Mouse (Mus musculus): ENCODE measurements around the gene Cbr3. TPM values are rescaled to one million over a fixed set of nuclear protein-coding genes. Genes with fewer than 3 reads are reported as not detected.
A peak's percentile ranks its signal among the peaks of the same experiment; 100 is the strongest.
"Not testable (repeated sequence)": the region's sequence is repeated elsewhere in the genome, so short reads cannot be mapped to it uniquely, and the experiment has no call there.

Cbr3 gene
- polyA plus RNA-seq (2012; fragmentation: generic; extraction: Trizol) = 30.6 TPM
- long read RNA-seq, experiment 1, transcript Cbr3-201 (3 exons, 1,170 nt) = major isoform, 35 of 37 reads
- long read RNA-seq, experiment 1, partial matches to known transcripts = 0 of 37 reads
- long read RNA-seq, experiment 1, other reads (novel, unspliced or antisense) = 2 of 37 reads
- long read RNA-seq, experiment 2, transcript Cbr3-201 (3 exons, 1,170 nt) = major isoform, 37 of 37 reads
- long read RNA-seq, experiment 2, partial matches to known transcripts = 0 of 37 reads
- long read RNA-seq, experiment 2, other reads (novel, unspliced or antisense) = 0 of 37 reads

- H3K27me3 ChIP-seq (ENCODE audit: control insufficient read depth, insufficient read depth, insufficient read length) = no peaks in the 10 kb centered on the region
- H3ac ChIP-seq (ENCODE audit: control insufficient read depth, insufficient read length, low read depth) = peak within 1 kb of the TSS; percentile 59
- H3K79me2 ChIP-seq (ENCODE audit: control insufficient read depth, insufficient read depth) = no peaks in the 10 kb centered on the region
- H3K79me3 ChIP-seq (ENCODE audit: low read depth) = no peaks in the 10 kb centered on the region
- H3K36me3 ChIP-seq (ENCODE audit: control insufficient read depth, insufficient read depth) = no peaks in the 10 kb centered on the region
- H3K4me3 ChIP-seq (ENCODE audit: insufficient read depth, poor library complexity, severe bottlenecking) = peak within 1 kb of the TSS; percentile 45
- TF ChIP-seq CTCF (IDR thresholded peaks at IDR 0.05; ENCODE audit: control insufficient read depth, insufficient read depth, insufficient read length) (peak; percentile 12), MYOG (IDR thresholded peaks at IDR 0.05; ENCODE audit: control insufficient read depth, extremely low read depth, insufficient read length) (no peak), MYOD1 (IDR thresholded peaks at IDR 0.05; ENCODE audit: control insufficient read depth, insufficient read length, low read depth) (peak; percentile 77)
Observed at GRCm38 (mm10) chr16:93682689-93683507, at the start of gene Cbr3. Gene Cbr3, plus strand, starts transcription at chr16:93683215.

DNA sequence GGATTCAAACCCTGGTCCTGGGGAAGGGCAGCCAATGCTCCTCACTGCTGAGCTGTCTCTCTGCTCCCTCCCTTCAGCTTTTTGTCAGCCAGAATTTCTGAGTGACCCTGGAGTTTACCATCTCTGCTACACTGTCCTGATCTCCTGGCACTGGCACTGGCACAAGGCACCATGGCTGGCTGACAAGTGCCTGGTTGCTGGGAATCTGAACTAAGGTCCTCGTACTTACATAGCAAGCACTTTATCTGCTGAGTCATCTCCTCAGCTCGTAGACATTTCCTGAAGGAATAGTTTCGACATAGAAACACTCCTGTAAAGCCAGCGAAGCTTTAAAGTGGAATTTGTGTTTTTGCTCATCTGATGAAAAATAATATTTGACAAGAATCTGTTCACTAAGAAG is 39.0 kb upstream of the Cbr3 start:
- no peak for TF ChIP-seq MYOG (IDR thresholded peaks at IDR 0.05; ENCODE audit: control insufficient read depth, extremely low read depth, insufficient read length)
- TF ChIP-seq CEBPB (IDR thresholded peaks at IDR 0.05; ENCODE audit: low read depth) = no peak
- no peak for TF ChIP-seq CTCF (IDR thresholded peaks at IDR 0.05; ENCODE audit: control insufficient read depth, insufficient read depth, insufficient read length)
- TF ChIP-seq MAX (IDR thresholded peaks at IDR 0.05) = no peak
- no peak for TF ChIP-seq USF1 (IDR thresholded peaks at IDR 0.05; ENCODE audit: low read depth)
- no peak for TF ChIP-seq MYOD1 (IDR thresholded peaks at IDR 0.05; ENCODE audit: control insufficient read depth, insufficient read length, low read depth)
- TF ChIP-seq FOSL1 (IDR thresholded peaks at IDR 0.05; ENCODE audit: insufficient read depth, low read length, poor library complexity, severe bottlenecking) = no peak
- H3K4me3 ChIP-seq (ENCODE audit: insufficient read depth, poor library complexity, severe bottlenecking) = no peak overlapping the region
- no peaks in the 10 kb centered on the region for H3K79me3 ChIP-seq (ENCODE audit: low read depth)
- no peaks in the 10 kb centered on the region for H3K36me3 ChIP-seq (ENCODE audit: control insufficient read depth, insufficient read depth)
- no peaks in the 10 kb centered on the region for H3K79me2 ChIP-seq (ENCODE audit: control insufficient read depth, insufficient read depth)
- H3ac ChIP-seq (ENCODE audit: control insufficient read depth, insufficient read length, low read depth) = no peak overlapping the region
- H3K27me3 ChIP-seq (ENCODE audit: control insufficient read depth, insufficient read depth, insufficient read length) = peaks cover 4% of the 10 kb centered on the region

DNA sequence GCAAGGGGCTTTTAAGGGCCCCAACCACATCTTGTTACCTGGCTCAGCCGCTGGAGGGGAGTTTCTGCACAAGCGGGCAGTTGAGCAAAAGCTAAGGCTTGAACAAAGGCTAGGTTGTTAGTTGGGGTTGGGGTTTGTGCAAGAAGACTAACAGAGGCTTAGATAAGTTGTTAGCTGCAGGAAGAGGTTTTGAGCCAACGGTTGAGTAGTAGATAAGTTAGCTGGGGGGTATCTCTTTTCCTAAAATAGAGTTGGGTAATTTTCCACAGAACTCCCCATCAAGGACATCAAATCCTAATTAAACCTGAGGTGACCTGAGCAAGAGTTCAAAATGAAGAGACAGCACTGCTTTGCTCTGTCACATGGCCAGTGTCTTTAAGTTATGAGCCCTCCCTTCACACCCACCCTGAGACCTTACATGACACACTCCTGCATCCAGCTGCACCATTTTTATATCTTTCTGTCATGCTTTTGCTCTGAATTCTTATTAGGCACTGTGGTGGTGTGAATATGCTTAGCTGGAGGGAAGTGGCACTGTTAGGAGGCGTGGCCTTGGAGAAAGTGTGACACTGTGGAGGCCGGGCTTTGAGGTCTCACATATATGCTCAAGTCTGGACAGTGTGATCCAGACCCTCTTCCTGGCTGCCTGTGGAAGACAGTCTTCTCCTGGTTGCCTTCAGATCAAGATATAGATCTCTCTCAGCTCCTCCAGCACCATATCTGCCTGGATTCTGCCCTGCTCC is 34.4 kb upstream of the Cbr3 start:
- Histone ChIP-seq H3K36me3 (ENCODE audit: control insufficient read depth, insufficient read depth) (no peaks in the 10 kb centered on the region), H3K27me3 (ENCODE audit: control insufficient read depth, insufficient read depth, insufficient read length) (peaks cover 4% of the 10 kb centered on the region), H3K79me2 (ENCODE audit: control insufficient read depth, insufficient read depth) (no peaks in the 10 kb centered on the region), H3K79me3 (ENCODE audit: low read depth) (no peaks in the 10 kb centered on the region), H3K4me3 (ENCODE audit: insufficient read depth, poor library complexity, severe bottlenecking) (no peak overlapping the region), H3ac (ENCODE audit: control insufficient read depth, insufficient read length, low read depth) (no peak overlapping the region)
- TF ChIP-seq CEBPB (IDR thresholded peaks at IDR 0.05; ENCODE audit: low read depth) = no peak
- no peak for TF ChIP-seq CTCF (IDR thresholded peaks at IDR 0.05; ENCODE audit: control insufficient read depth, insufficient read depth, insufficient read length)
- no peak for TF ChIP-seq USF1 (IDR thresholded peaks at IDR 0.05; ENCODE audit: low read depth)
- no peak for TF ChIP-seq MYOD1 (IDR thresholded peaks at IDR 0.05; ENCODE audit: control insufficient read depth, insufficient read length, low read depth)
- TF ChIP-seq FOSL1 (IDR thresholded peaks at IDR 0.05; ENCODE audit: insufficient read depth, low read length, poor library complexity, severe bottlenecking) = no peak
- TF ChIP-seq MAX (IDR thresholded peaks at IDR 0.05) = no peak
- no peak for TF ChIP-seq MYOG (IDR thresholded peaks at IDR 0.05; ENCODE audit: control insufficient read depth, extremely low read depth, insufficient read length)

DNA sequence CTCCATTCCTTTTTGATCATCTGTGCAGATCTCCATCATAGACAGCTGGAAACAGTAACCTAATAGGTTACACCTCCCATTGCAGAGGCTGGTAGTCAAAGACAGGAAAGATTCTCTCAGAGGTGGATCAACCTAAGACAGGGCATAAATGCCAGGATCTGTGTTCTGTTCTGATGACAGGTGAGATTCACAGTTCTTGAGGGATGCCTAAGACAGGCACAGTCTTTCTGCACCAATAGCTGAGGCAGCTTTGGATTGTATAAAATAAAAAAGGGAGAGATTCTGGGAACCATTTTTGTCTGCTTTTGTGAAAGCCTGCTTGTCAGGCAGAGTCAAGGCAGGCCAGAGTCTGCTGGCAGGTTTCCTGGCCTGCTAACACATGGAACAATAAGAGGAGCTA is 15.0 kb upstream of the Cbr3 start:
- TF ChIP-seq CEBPB (IDR thresholded peaks at IDR 0.05; ENCODE audit: low read depth) (no peak), MYOD1 (IDR thresholded peaks at IDR 0.05; ENCODE audit: control insufficient read depth, insufficient read length, low read depth) (no peak), USF1 (IDR thresholded peaks at IDR 0.05; ENCODE audit: low read depth) (no peak), MAX (IDR thresholded peaks at IDR 0.05) (no peak), FOSL1 (IDR thresholded peaks at IDR 0.05; ENCODE audit: insufficient read depth, low read length, poor library complexity, severe bottlenecking) (no peak), CTCF (IDR thresholded peaks at IDR 0.05; ENCODE audit: control insufficient read depth, insufficient read depth, insufficient read length) (no peak), MYOG (IDR thresholded peaks at IDR 0.05; ENCODE audit: control insufficient read depth, extremely low read depth, insufficient read length) (no peak)
- no peaks in the 10 kb centered on the region for H3K27me3 ChIP-seq (ENCODE audit: control insufficient read depth, insufficient read depth, insufficient read length)
- H3ac ChIP-seq (ENCODE audit: control insufficient read depth, insufficient read length, low read depth) = no peak overlapping the region
- no peaks in the 10 kb centered on the region for H3K79me2 ChIP-seq (ENCODE audit: control insufficient read depth, insufficient read depth)
- H3K36me3 ChIP-seq (ENCODE audit: control insufficient read depth, insufficient read depth) = no peaks in the 10 kb centered on the region
- no peaks in the 10 kb centered on the region for H3K79me3 ChIP-seq (ENCODE audit: low read depth)
- H3K4me3 ChIP-seq (ENCODE audit: insufficient read depth, poor library complexity, severe bottlenecking) = no peak overlapping the region

DNA sequence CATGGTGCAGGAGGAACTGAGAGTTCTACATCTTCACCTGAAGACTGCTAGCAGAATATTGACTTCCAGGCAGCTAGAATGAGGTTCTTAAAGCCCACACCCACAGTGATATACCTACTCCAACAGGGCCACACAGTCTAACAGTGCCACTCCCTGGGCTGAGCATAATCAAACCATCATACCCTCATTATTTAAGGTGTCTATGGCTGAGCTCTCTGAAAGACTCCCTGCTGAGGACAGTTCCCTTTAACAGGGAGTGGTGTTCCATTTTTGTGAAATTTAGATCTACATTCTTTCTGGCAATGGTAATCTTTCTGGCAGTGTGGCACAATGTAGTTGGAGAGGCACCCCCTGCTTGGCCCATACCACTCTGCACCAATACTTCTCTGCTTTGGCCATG is 13.5 kb upstream of the Cbr3 start:
- H3K4me3 ChIP-seq (ENCODE audit: insufficient read depth, poor library complexity, severe bottlenecking) = no peak overlapping the region
- no peak overlapping the region for H3ac ChIP-seq (ENCODE audit: control insufficient read depth, insufficient read length, low read depth)
- H3K79me3 ChIP-seq (ENCODE audit: low read depth) = no peaks in the 10 kb centered on the region
- H3K27me3 ChIP-seq (ENCODE audit: control insufficient read depth, insufficient read depth, insufficient read length) = no peaks in the 10 kb centered on the region
- no peaks in the 10 kb centered on the region for H3K79me2 ChIP-seq (ENCODE audit: control insufficient read depth, insufficient read depth)
- no peak for TF ChIP-seq FOSL1 (IDR thresholded peaks at IDR 0.05; ENCODE audit: insufficient read depth, low read length, poor library complexity, severe bottlenecking)
- no peak for TF ChIP-seq MAX (IDR thresholded peaks at IDR 0.05)
- TF ChIP-seq CTCF (IDR thresholded peaks at IDR 0.05; ENCODE audit: control insufficient read depth, insufficient read depth, insufficient read length) = no peak
- H3K36me3 ChIP-seq (ENCODE audit: control insufficient read depth, insufficient read depth) = no peaks in the 10 kb centered on the region

DNA sequence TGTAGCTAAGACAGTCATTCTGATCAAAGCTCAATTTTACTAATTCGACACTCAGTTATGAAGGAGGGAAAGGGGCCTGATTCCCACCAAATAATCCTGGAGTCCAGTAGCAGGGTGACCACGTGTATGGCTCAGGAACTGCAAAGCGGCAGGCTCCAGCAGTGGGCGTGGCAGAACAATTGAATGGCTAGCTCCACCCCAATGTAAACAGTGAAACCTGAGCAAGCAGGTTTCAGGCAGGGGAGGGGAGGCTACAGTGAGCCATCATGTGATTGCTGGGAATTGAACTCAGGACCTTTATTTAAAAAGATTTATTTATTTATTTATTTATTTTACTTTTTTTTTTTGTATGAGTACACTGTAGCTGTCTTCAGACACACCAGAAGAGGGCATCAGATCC is 12.5 kb upstream of the Cbr3 start:
- H3K27me3 ChIP-seq (ENCODE audit: control insufficient read depth, insufficient read depth, insufficient read length); H3K4me3 ChIP-seq (ENCODE audit: insufficient read depth, poor library complexity, severe bottlenecking); H3K36me3 ChIP-seq (ENCODE audit: control insufficient read depth, insufficient read depth); H3ac ChIP-seq (ENCODE audit: control insufficient read depth, insufficient read length, low read depth); H3K79me2 ChIP-seq (ENCODE audit: control insufficient read depth, insufficient read depth); H3K79me3 ChIP-seq (ENCODE audit: low read depth): not testable (repeated sequence)
